Mouse (Mus musculus) B cell, adult 2 months (primary cell): ENCODE measurements around the gene Aplp1.
"Not testable (repeated sequence)": the region's sequence is repeated elsewhere in the genome, so short reads cannot be mapped to it uniquely, and the experiment has no call there.

Source experiments
- DNase-seq, 2 experiments: peaks; one replicate each; pipeline ENCODE4 v3.0.0; 2022

Gene Aplp1

DNA sequence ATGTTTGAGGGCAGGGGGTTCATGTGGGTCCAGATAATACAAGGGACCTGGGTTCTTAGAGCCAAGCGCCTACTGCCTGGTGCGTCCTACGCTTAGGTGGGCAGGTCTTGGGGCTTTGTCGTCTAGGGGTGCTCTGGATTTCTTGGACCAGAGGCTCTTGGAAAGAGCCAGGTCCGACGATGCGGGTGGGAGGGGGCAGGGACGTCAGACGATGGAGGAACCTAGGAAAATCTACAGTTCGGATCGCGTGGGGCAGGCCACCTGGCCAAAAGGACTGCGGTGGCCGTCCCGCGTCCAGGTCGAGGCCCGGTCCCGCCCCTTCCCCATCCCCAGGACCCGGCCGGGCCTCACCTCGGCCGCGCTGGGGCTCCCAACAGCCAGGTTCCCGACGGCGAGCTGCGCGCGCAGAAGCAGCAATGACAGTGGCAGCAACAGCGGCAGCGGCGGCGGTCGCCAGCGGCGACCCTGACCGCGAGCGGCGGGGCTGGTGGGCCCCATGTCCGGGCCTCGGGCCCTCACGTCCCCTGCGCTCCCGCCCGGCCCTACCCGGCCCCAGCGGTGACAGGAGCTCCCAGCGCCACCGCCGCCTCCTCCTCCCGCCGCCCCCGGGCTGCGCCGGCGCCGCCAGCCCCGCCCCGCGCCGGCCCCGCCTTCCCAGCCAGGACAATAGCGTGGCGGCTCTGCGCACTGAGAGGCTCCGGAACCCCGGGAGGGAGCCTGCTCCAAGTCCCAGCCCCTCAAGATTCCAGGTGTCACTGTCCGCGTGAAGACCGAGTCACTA lies at the start of gene Aplp1:
Gene Aplp1, minus strand, starts transcription at position 565 of the 781 bp plus-strand sequence.
- peak; percentile 53 to 57 for DNase-seq

GRCm38 (mm10) chr7:30493401-30493931 lies 48.1 kb upstream of the Aplp1 start, which contains the start of gene Prodh2:
Gene Prodh2, plus strand, starts transcription at chr7:30493622.
- no peak for DNase-seq

- peak; percentile 88 for DNase-seq
Observed at GRCm38 (mm10) chr7:30492765-30493164, 47.4 kb upstream of the Aplp1 start.

DNA sequence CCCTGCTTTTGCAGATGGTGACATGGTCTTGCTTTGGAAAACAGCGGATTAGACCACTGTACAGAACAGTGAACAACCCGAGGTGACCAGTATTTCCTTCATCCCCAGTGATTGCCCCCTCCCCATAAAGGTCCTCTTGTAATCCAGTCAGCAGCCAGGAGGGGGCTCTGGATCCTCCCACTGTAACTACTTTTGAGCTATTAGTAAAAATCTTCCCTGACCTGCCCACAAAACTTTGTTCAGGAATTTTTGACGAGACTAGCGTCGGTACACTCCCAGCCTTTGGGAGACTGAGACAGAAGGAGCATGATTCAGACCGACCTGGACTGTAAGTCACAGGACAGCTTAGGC lies 45.6 kb upstream of the Aplp1 start:
- DNase-seq, result no peak

DNA sequence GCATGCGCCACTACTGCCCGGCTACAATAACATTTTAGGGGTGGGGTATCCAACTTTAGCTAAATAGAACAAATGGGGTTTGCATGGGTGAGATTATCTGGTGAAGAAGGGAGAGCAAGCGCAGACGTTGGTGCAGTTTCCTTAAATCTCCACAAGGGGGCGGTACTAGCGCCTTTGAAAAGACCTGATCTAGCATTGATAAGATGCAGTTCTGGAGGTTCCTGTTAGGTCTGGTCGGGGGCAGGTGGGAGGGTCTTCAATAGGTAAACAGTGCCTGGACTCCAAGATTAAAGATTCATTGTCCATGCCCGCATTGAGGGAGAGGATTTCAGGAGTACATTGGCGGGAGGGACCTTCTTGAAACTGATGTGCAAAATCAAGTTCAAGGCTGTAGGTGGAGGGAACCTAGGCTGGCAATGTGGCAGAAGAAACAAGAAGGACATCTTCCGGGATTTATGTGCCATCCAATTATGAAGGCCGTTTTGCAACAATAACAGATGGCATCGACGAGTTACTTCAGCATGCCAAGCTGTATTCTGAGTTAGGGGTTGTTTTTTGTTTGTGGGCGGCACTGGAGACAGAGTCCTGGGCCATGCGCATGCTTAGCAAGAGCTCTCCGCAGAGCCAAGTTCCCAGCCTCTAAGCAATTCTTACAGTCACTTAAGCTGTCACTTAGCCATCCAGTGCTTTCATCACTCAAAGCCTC lies 45.1 kb upstream of the Aplp1 start:
- DNase-seq, result peak; percentile 68

DNA sequence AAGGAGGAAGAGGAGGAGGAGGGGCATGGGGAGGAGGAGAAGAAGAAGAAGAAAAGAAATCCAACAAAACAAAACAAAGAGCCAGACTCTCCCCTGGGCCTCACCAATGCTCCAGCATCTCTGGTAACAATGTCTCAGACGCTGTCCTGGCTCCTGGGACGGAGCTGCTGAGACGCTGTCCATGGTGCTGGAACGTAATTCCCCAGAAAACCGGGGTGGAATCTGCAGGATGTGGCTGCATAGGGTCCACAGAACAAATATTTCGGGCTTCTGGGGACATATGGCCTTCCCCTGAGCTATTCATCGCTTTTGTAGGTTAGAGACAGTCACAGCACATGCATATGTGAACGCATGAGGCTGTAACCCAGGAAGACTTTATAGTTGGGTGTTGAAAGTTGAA lies 38.9 kb upstream of the Aplp1 start:
- DNase-seq, result no peak

DNA sequence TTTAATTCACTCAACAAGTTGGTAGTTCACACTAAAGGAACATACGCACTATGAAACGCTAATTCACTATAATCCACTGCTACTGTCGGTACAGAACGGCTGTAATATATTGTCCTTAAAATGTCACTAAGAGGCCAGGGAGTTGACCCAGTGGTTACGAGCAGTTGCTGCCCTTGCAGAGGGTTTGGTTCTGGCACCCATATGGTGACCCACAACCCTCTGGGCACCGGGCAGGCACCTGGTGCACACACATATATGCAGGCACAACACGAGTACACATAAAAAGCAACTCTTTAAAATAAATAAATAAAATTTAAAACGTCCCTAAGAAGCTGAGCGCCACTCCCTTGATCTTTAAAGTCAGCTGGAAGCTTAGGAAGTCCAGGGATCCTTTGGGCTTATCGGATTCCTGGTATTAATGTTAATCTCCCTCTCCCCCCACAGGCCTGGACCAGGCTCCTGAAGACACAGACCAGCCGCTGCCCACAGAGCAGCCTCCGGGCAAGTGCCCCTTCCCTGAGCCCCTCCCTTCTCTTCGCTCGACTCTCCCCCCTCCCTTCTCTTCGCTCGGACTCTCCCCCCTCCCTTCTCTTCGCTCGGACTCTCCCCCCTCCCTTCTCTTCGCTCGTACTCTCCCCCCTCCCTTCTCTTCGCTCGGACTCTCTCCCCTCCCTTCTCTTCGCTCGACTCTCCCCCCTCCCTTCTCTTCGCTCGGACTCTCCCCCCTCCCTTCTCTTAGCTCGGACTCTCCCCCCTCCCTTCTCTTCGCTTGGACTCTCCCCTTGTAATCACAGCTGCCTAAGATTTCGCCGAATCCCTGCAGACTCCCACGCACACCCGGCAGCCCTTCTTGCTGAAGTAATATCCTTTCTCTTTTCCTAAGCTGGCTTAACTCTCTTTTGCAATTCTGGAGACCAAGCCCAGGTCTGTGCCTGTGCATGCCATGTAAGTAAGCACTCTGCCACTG lies 32.4 kb upstream of the Aplp1 start:
- DNase-seq, result no peak

DNA sequence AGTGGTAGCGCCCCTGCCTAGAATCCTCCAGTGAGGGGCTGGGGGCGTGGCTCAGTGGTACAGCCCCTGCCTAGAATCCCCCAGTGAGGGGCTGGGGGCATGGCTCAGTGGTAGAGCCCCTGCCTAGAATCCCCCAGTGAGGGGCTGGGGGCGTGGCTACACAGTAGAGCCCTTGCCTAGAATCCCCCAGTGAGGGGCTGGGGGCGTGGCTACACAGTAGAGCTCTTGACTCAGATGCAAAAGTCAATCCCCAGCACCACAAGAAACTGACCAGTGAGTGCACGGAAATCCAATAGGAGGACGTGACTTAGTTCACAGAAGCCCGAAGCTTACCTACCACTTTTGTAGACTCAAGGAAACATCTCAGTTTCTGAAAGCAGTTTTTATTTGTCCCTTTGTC lies 30.8 kb upstream of the Aplp1 start:
- not testable (repeated sequence) for DNase-seq

DNA sequence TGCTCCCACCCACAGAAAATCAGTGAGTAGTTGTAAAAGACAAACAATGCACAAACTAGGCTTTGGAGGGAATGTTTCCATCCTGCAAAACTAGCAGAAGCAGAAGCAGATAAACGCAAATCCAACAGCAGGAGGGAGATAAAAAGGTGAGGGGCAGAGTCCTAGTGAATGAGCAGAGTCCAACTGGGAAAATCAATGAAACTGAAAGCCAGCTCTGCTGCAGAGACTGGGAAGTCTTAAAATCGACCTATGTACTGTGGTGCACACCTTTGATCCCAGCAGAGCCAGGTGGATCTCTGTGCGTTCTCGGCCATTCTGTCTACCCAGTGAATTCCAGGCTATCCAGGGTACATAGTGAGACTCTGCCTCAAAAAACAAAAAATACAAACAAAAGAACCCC lies 29.7 kb upstream of the Aplp1 start:
- DNase-seq, result no peak

DNA sequence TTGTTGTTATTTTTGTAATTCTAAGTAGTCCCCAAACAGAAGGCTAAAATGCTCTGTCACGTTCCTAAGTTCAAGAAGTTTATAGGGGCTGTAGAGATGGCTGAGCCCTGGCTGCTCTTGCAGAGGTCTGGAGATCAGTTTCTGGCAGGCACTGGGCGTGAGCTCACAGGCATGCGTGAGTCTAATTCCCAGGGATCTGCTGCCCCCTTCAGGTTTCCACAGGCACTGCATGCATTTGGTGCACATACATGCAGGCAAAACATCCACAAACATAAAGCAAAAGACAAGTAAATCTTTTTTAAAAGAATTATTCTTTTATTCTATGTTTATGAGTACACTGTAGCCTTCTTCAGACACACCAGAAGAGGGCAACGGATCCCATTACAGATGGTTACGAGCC lies 27.1 kb upstream of the Aplp1 start:
- DNase-seq, result peak; percentile 63 to 66

GRCm38 (mm10) chr7:30464816-30465300 lies 19.5 kb upstream of the Aplp1 start:
- DNase-seq, result no peak

DNA sequence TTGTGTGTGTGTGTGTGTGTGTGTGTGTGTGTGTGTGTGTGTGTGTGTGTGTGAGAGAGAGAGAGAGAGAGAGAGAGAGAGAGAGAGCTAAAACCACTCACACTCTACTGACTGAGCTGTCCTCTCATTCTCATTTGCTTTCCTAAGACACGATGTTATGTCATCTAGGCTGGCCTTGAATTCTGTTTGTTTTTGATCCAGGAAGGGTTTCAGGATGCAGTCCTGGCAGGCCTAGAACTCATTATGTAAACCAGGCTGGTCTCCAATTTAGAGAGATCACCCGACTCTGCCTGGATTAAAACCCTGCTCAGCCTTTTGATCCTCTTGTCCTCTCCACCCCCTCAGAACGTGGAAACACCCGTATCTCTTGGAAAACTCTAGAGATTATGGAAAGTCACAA lies 18.7 kb upstream of the Aplp1 start:
- no peak for DNase-seq

- DNase-seq, result no peak
Observed at GRCm38 (mm10) chr7:30463568-30463967, 18.2 kb upstream of the Aplp1 start.

GRCm38 (mm10) chr7:30459484-30459883 lies 14.1 kb upstream of the Aplp1 start:
- DNase-seq, result no peak

DNA sequence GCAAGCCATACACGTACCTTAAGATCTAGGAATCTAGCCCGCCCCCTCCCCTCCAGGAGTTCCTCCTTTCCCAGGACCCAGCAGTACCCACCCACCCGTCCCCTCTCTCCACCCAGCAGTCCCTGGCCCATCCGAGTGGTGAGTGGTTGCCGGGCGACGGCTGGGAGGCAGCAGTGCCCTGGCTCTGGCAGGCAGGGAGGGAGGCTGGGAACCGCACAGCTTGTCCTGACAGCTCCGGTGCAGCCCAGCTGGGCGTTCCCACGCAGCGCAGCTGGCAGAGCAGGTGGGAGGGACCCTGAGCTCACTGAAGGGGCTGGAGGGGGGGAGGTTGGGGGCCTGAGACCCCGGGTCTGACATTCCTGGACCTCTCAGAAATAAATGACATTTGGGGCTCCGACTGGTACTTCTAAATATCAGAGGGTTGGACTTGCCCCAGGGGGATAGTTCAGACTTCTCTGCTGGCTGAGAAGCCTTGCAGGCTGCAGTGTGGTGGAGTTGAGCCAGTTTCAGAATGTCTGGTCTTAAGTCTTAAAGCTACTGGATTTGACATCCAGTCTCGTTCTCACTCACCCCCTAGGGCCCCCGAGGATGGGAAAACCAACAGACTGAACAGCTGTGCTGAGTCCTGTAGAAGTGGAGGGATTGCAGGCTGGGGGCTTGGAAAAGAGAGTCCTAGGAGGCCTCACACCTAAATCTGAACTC lies 12.4 kb upstream of the Aplp1 start, which contains the start of the genes Kirrel2 and Nphs1:
Gene Kirrel2, minus strand, starts transcription at position 62 of the 702 bp plus-strand sequence.
Gene Nphs1, plus strand, starts transcription at position 687 of the 702 bp plus-strand sequence.
- DNase-seq, result no peak

- no peak for DNase-seq
Observed at GRCm38 (mm10) chr7:30456911-30457628, 11.7 kb upstream of the Aplp1 start.

DNA sequence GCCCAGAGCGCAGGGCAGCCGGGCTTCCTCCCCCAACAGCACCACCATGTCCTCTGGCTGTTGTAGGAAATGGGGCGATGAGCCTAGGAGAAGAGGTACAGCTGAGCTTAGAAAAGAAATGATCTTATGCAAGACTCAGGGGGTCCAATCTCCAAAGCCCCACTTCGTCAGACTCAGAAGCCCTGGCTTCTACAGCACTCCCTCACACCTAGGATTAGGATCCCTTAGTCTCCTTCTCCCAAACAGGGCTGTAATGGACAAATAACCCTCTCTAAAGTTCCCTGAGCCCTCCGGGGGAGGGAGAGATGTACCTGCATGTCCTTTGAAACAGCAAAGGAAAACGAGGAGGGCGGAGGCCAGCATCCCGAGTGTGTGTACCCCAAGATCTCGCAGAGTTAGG lies 11.2 kb upstream of the Aplp1 start:
- DNase-seq, result no peak

DNA sequence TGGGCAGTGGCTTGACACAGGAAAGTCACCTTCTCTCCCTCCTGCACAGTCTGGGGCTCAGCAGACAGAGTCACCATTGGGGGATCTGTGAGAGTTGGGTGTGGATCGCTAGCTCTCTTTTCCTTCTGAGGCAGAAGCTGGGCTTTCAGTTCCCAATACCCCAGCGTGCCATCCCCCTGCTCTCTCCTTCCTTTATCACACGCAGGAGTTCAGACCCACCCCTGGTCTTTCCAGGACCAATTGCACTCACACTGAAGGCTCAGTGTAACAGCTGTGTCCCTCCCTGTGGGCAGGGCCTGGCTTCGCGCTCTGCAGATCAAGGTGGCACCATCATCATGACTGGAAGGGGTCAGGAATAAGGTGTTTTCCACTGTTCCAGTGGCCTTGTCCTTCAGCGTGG lies 8.9 kb upstream of the Aplp1 start:
- DNase-seq, result no peak

GRCm38 (mm10) chr7:30453766-30454165 lies 8.4 kb upstream of the Aplp1 start:
- peak; percentile 81 to 82 for DNase-seq

GRCm38 (mm10) chr7:30453327-30453726 lies 8.0 kb upstream of the Aplp1 start:
- peak in 1 of 2 experiments; percentile 15 for DNase-seq

DNA sequence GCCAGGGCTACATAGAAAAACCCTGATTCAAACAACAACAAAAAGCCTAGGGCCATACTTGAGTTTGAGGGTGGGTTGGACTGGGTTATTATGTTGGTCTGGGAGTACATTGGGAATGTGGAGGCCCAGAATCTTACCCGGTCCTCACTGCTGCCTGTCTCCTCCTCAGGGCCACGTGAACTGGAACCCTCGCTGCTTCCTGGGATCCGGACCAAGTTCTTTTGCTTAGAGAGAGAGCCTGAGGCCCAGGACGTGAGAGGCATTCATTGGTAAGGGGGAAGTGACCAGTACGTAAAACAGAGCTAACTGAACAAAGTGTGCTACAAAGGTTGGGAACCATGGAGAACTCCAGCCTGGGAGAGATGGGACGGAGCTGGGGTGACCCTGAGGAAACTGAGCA lies 4.9 kb upstream of the Aplp1 start:
- DNase-seq, result no peak
